Mouse (Mus musculus): ENCODE data around the gene Pdcd7. TPM values are rescaled to one million over a fixed set of nuclear protein-coding genes. Genes with fewer than 3 reads are reported as not detected.
A peak's percentile ranks its signal among the peaks of the same experiment; 100 is the strongest.

The Pdcd7 gene
- total RNA-seq, 1 experiment: 23.7 TPM

- DNase-seq (ENCODE audit: low read depth, low spot score): no peak
Measured at GRCm38 (mm10) chr9:65384276-65384675, 38.4 kb downstream of the Pdcd7 start.

DNA sequence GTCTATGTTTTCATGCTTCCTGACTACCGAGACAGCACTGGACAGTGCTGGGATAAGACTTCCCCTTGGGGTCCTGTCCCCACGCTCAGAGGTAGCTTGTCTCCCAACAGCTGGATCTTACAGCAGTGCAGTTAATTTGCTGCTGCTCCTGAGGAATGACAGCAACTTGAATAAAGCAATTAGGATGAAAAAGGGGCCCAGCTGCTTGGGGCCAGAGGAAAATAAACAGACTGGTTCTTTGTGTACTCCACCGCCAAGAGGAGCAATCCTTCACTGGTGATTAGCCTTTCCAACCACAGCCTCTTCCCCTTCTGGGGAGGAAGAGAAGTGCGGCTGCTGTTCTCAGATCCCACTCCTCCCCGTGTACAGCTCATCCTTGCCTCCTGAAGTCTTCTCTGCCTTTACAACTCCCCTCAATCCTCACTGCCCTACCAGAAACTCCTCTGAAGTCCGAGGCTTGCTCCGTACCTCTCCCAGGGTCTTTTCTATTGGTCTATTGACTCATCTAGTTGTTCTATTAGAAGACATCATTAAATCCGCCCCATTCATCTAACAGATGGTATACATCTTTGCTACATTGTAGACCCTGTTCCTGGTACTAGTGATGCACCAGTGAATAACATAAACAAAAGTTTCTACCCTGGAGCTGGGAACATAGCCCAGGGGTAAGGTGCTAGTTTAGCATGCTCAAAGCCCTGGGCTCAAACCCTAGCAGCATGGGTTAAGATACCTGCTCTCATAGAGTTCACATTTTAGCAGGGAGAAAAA, 40.7 kb downstream of the Pdcd7 start:
- TF ChIP-seq ZC3H11A (IDR thresholded peaks at IDR 0.05; ENCODE audit: borderline replicate concordance, low read depth, low read length) (no peak), CHD2 (IDR thresholded peaks at IDR 0.05; ENCODE audit: low read depth, low read length) (no peak), ZNF384 (IDR thresholded peaks at IDR 0.05; ENCODE audit: low read depth, low read length) (no peak), MAFK (IDR thresholded peaks at IDR 0.05; ENCODE audit: insufficient read depth, low read depth, low read length) (no peak), HCFC1 (IDR thresholded peaks at IDR 0.05; ENCODE audit: borderline replicate concordance, insufficient read depth, low read length) (no peak)
- H3K27ac ChIP-seq (ENCODE audit: insufficient read depth, low read depth, low read length, poor library complexity, severe bottlenecking): no peak overlapping the region
- in situ Hi-C loops (cut with MboI; ENCODE audit: low sequenced_read_pairs in 2 of 2, unreplicated experiment in 2 of 2): no loop called here

More at GRCm38 (mm10) chr9:65384276-65384675, 38.4 kb downstream of the Pdcd7 start:
- Histone ChIP-seq H3K36me3 (ENCODE audit: control insufficient read depth, insufficient read depth, low read length, poor library complexity, severe bottlenecking) (no peaks in the 10 kb centered on the region), H3K4me1 (ENCODE audit: control insufficient read depth in 2 of 2, insufficient read depth in 2 of 2, low read length in 2 of 2, poor library complexity in 1 of 2) (no peaks in the 10 kb centered on the region), H3K9ac (ENCODE audit: insufficient read depth, low read depth, low read length, poor library complexity, severe bottlenecking) (no peak overlapping the region), H3K9me3 (ENCODE audit: control insufficient read depth, insufficient read depth, low read depth, low read length) (no peaks in the 10 kb centered on the region), H3K27ac (ENCODE audit: insufficient read depth, low read depth, low read length, poor library complexity, severe bottlenecking) (no peak overlapping the region), H3K4me3 (ENCODE audit: insufficient read depth in 1 of 2, low read depth in 1 of 2, low read length in 2 of 2, poor library complexity in 1 of 2, severe bottlenecking in 1 of 2) (no peak overlapping the region)
- no peak for TF ChIP-seq MAFK (IDR thresholded peaks at IDR 0.05; ENCODE audit: insufficient read depth, low read depth, low read length)
- TF ChIP-seq CHD2 (IDR thresholded peaks at IDR 0.05; ENCODE audit: low read depth, low read length): no peak
- no peak for TF ChIP-seq ZC3H11A (IDR thresholded peaks at IDR 0.05; ENCODE audit: borderline replicate concordance, low read depth, low read length)
- TF ChIP-seq ZNF384 (IDR thresholded peaks at IDR 0.05; ENCODE audit: low read depth, low read length): no peak
- no peak for TF ChIP-seq HCFC1 (IDR thresholded peaks at IDR 0.05; ENCODE audit: borderline replicate concordance, insufficient read depth, low read length)
- in situ Hi-C loops (cut with MboI; ENCODE audit: low sequenced_read_pairs in 2 of 2, unreplicated experiment in 2 of 2): no loop called here

GRCm38 (mm10) chr9:65390752-65391612, 45.1 kb downstream of the Pdcd7 start:
- in situ Hi-C loops (cut with MboI; ENCODE audit: low sequenced_read_pairs in 2 of 2, unreplicated experiment in 2 of 2): no loop called here
- no peak for DNase-seq (ENCODE audit: low read depth, low spot score)

More for the DNA sequence above, 40.7 kb downstream of the Pdcd7 start:
- H3K4me1 ChIP-seq (ENCODE audit: control insufficient read depth in 2 of 2, insufficient read depth in 2 of 2, low read length in 2 of 2, poor library complexity in 1 of 2): peaks cover 0 to 3% of the 10 kb centered on the region in 2 experiments; a peak in 1 of 4 replicates
- no peaks in the 10 kb centered on the region for H3K9me3 ChIP-seq (ENCODE audit: control insufficient read depth, insufficient read depth, low read depth, low read length)
- no peak overlapping the region for H3K9ac ChIP-seq (ENCODE audit: insufficient read depth, low read depth, low read length, poor library complexity, severe bottlenecking)
- H3K4me3 ChIP-seq (ENCODE audit: insufficient read depth in 1 of 2, low read depth in 1 of 2, low read length in 2 of 2, poor library complexity in 1 of 2, severe bottlenecking in 1 of 2): no peak overlapping the region
- no peaks in the 10 kb centered on the region for H3K36me3 ChIP-seq (ENCODE audit: control insufficient read depth, insufficient read depth, low read length, poor library complexity, severe bottlenecking)
- DNase-seq (ENCODE audit: low read depth, low spot score): no peak

GRCm38 (mm10) chr9:65391613-65391964, 45.7 kb downstream of the Pdcd7 start, which contains the start of gene Kbtbd13:
TSS of gene Kbtbd13 (minus strand) at chr9:65391652.
- in situ Hi-C loops (cut with MboI; ENCODE audit: low sequenced_read_pairs in 2 of 2, unreplicated experiment in 2 of 2): no loop called here
- Histone ChIP-seq H3K9ac (ENCODE audit: insufficient read depth, low read depth, low read length, poor library complexity, severe bottlenecking) (peak within 1 kb of the TSS; percentile 20), H3K4me1 (ENCODE audit: control insufficient read depth in 2 of 2, insufficient read depth in 2 of 2, low read length in 2 of 2, poor library complexity in 1 of 2) (peaks cover 0 to 3% of the 10 kb centered on the region in 2 experiments; a peak in 1 of 4 replicates), H3K4me3 (ENCODE audit: insufficient read depth in 1 of 2, low read depth in 1 of 2, low read length in 2 of 2, poor library complexity in 1 of 2, severe bottlenecking in 1 of 2) (peak within 1 kb of the TSS; percentile 58 to 61), H3K36me3 (ENCODE audit: control insufficient read depth, insufficient read depth, low read length, poor library complexity, severe bottlenecking) (no peaks in the 10 kb centered on the region), H3K9me3 (ENCODE audit: control insufficient read depth, insufficient read depth, low read depth, low read length) (no peaks in the 10 kb centered on the region), H3K27ac (ENCODE audit: insufficient read depth, low read depth, low read length, poor library complexity, severe bottlenecking) (no peak within 1 kb of the TSS)
- DNase-seq (ENCODE audit: low read depth, low spot score): no peak
- TF ChIP-seq HCFC1 (IDR thresholded peaks at IDR 0.05; ENCODE audit: borderline replicate concordance, insufficient read depth, low read length) (no peak), ZC3H11A (IDR thresholded peaks at IDR 0.05; ENCODE audit: borderline replicate concordance, low read depth, low read length) (no peak), CHD2 (IDR thresholded peaks at IDR 0.05; ENCODE audit: low read depth, low read length) (no peak), MAFK (IDR thresholded peaks at IDR 0.05; ENCODE audit: insufficient read depth, low read depth, low read length) (no peak), ZNF384 (IDR thresholded peaks at IDR 0.05; ENCODE audit: low read depth, low read length) (no peak)

More at GRCm38 (mm10) chr9:65390752-65391612, 45.1 kb downstream of the Pdcd7 start:
- TF ChIP-seq CHD2 (IDR thresholded peaks at IDR 0.05; ENCODE audit: low read depth, low read length) (no peak), ZC3H11A (IDR thresholded peaks at IDR 0.05; ENCODE audit: borderline replicate concordance, low read depth, low read length) (no peak), ZNF384 (IDR thresholded peaks at IDR 0.05; ENCODE audit: low read depth, low read length) (no peak), HCFC1 (IDR thresholded peaks at IDR 0.05; ENCODE audit: borderline replicate concordance, insufficient read depth, low read length) (no peak), MAFK (IDR thresholded peaks at IDR 0.05; ENCODE audit: insufficient read depth, low read depth, low read length) (no peak)
- Histone ChIP-seq H3K36me3 (ENCODE audit: control insufficient read depth, insufficient read depth, low read length, poor library complexity, severe bottlenecking) (no peaks in the 10 kb centered on the region), H3K4me1 (ENCODE audit: control insufficient read depth in 2 of 2, insufficient read depth in 2 of 2, low read length in 2 of 2, poor library complexity in 1 of 2) (peaks cover 0 to 3% of the 10 kb centered on the region in 2 experiments; a peak in 1 of 4 replicates), H3K9me3 (ENCODE audit: control insufficient read depth, insufficient read depth, low read depth, low read length) (no peaks in the 10 kb centered on the region), H3K27ac (ENCODE audit: insufficient read depth, low read depth, low read length, poor library complexity, severe bottlenecking) (no peak overlapping the region), H3K4me3 (ENCODE audit: insufficient read depth in 1 of 2, low read depth in 1 of 2, low read length in 2 of 2, poor library complexity in 1 of 2, severe bottlenecking in 1 of 2) (peak overlapping the region; percentile 58 to 61), H3K9ac (ENCODE audit: insufficient read depth, low read depth, low read length, poor library complexity, severe bottlenecking) (peak overlapping the region; percentile 20)
